Mouse (Mus musculus) right cerebral cortex, adult 2 months (tissue): ENCODE results near the gene Wfdc5.

Experiments used
- DNase-seq, 2 experiments: peaks; one replicate each; pipeline ENCODE4 v3.0.0; 2021 to 2022; ENCODE audit warnings: low spot score in 2 of 2

Gene Wfdc5

GRCm38 (mm10) chr2:164128576-164129411 is 53.7 kb downstream of the Wfdc5 start:
- DNase-seq, result no peak

GRCm38 (mm10) chr2:164127297-164127696 is 55.2 kb downstream of the Wfdc5 start:
- DNase-seq, result no peak

GRCm38 (mm10) chr2:164126533-164126955 is 56.0 kb downstream of the Wfdc5 start:
- DNase-seq, result peak; percentile 81 to 87
